Mouse (Mus musculus) intestine, postnatal 0 days (tissue): ENCODE results near the gene Gorasp2. TPM values are rescaled to one million over a fixed set of nuclear protein-coding genes. Genes with fewer than 3 reads are reported as not detected.

Source experiments
- ATAC-seq: fragments of 200-750 bp; cut with Nextera tagmentation; 2 replicates; pipeline ENCODE4 v1.8.0; 2017; ENCODE audit warnings: mild to moderate bottlenecking, moderate TSS enrichment, moderate library complexity
- H3K27ac ChIP-seq: fragments of 300-500 bp; sonication (generic); 2 replicates; pipeline ENCODE4 v1.5.1; 2014; ENCODE audit warnings: mild to moderate bottlenecking, low read depth, low read length, moderate library complexity
- H3K27me3 ChIP-seq: fragments of 300-500 bp; sonication (generic); replicated peaks from 2 replicates; pipeline ENCODE4 v1.6.1; 2014; ENCODE audit warnings: low read length, mixed read lengths; ENCODE audit not compliant: control insufficient read depth, insufficient read depth
- H3K36me3 ChIP-seq: fragments of 300-500 bp; sonication (generic); 2 replicates; pipeline ENCODE4 v1.6.1; 2014; ENCODE audit warnings: mild to moderate bottlenecking, moderate library complexity; ENCODE audit not compliant: control insufficient read depth, insufficient read depth
- H3K4me1 ChIP-seq: fragments of 300-500 bp; sonication (generic); replicated peaks from 2 replicates; pipeline ENCODE4 v1.6.1; 2014; ENCODE audit warnings: antibody characterized with exemption, low read length, mixed read lengths; ENCODE audit not compliant: control insufficient read depth, insufficient read depth
- H3K4me2 ChIP-seq: fragments of 300-500 bp; sonication (generic); replicated peaks from 2 replicates; pipeline ENCODE4 v1.6.1; 2014; ENCODE audit warnings: low read depth, mild to moderate bottlenecking, moderate library complexity
- H3K4me3 ChIP-seq: fragments of 300-500 bp; sonication (generic); 2 replicates; pipeline ENCODE4 v1.5.1; 2014; ENCODE audit warnings: low read depth, low read length
- H3K9ac ChIP-seq: fragments of 300-500 bp; sonication (generic); 2 replicates; pipeline ENCODE4 v1.6.1; 2014; ENCODE audit warnings: mild to moderate bottlenecking, low read depth, low read length
- H3K9me3 ChIP-seq: fragments of 300-500 bp; sonication (generic); 2 replicates; pipeline ENCODE4 v1.6.1; 2016; ENCODE audit warnings: mixed run types; ENCODE audit not compliant: control insufficient read depth
- CTCF ChIP-seq: sonication (generic); IDR thresholded peaks from 2 replicates; pipeline ENCODE4 v1.5.1; 2016; ENCODE audit warnings: low read depth, mild to moderate bottlenecking, control low read depth, antibody characterized with exemption, moderate library complexity
- WGBS: fragments of 180-500 bp; shearing (Covaris S2); extraction: QIAGEN DNeasy Blood & Tissue Kit; methylation state at CpG from one replicate; pipeline ENCODE4 v1.1.7; 2014; 5-methylcytosine and 5-hydroxymethylcytosine counted together
- polyA plus RNA-seq: library from polyadenylated mRNA; unstranded; fragments of >200 nt; fragmentation: Nextera tagmentation; extraction: Ambion mirVana; gene quantifications from 2 replicates; pipeline ENCODE4 v1.2.1, GENCODE M21; 2015

The Gorasp2 gene
- polyA plus RNA-seq, 1 experiment from 2014 or later = 153 TPM

DNA sequence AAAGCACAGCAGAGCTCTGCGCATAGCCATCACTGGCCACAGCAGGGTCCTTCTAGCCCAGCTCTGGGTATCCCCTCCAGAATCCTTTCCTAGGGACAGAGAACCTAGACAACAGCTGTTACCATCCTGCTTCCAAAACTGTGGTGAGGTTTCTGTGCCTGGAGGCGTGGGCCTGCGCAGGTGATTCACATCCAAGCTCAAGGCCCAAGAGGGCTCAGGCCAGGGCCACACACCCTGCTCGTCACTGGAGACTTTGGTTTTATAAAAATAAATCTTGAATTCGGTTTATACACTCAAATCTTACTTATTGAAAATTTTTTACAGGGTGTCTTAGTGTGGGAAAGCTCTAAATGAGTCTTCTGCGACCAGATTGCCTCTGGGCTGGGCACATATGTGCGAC lies 48.9 kb downstream of the Gorasp2 start:
- no peaks in the 10 kb centered on the region for H3K27me3 ChIP-seq
- no peak overlapping the region for H3K4me3 ChIP-seq
- no peak overlapping the region for H3K27ac ChIP-seq
- no peaks in the 10 kb centered on the region for H3K9me3 ChIP-seq
- TF ChIP-seq CTCF = no peak
- 98% methylated on average over 7 of the region's 7 CpGs for WGBS
- H3K9ac ChIP-seq = no peak overlapping the region
- H3K36me3 ChIP-seq = peaks cover 44% of the 10 kb centered on the region
- ATAC-seq = no peak
- no peak overlapping the region for H3K4me2 ChIP-seq
- no peaks in the 10 kb centered on the region for H3K4me1 ChIP-seq

GRCm38 (mm10) chr2:70710878-70711277 lies 49.5 kb downstream of the Gorasp2 start:
- Histone ChIP-seq H3K4me1 (no peaks in the 10 kb centered on the region), H3K36me3 (peaks cover 50% of the 10 kb centered on the region), H3K9me3 (no peaks in the 10 kb centered on the region), H3K27ac (no peak overlapping the region), H3K4me2 (no peak overlapping the region), H3K9ac (no peak overlapping the region), H3K27me3 (no peaks in the 10 kb centered on the region), H3K4me3 (no peak overlapping the region)
- 93% methylated on average over 4 of the region's 4 CpGs for WGBS
- ATAC-seq = no peak
- TF ChIP-seq CTCF = no peak

DNA sequence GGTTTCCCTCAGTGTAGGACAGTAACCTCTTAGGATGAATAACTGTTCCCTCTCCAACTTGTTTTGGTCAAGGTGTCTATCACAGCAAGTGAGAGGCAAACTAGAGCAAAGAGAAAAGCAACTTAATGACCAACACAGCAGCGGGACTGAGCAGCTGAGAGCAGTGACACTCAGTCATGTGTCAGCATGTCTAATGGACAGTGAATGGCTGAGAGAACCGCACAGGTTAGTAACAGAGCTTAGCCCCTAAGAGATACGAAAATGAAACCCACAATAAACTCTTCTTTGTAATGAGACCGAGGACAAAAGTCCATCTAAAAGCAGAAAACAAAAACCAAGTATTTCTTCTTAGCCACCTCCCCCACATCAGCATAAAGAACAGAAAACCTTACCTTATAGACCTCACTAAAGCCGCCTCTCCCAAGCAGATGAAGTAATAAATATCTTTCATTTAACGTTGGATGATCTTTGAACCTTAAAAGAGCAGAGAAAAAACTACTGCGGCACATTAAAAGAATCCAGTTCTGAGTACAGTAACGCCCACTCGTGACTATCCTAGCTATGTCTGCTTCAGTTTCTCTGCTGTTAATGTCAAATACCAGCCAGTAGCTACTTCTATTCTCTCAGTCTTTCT lies 62.4 kb downstream of the Gorasp2 start:
- peak; percentile 90 for ATAC-seq
- H3K36me3 ChIP-seq = peaks cover 36% of the 10 kb centered on the region
- no peak overlapping the region for H3K4me3 ChIP-seq
- TF ChIP-seq CTCF = no peak
- H3K4me2 ChIP-seq = peak overlapping the region; percentile 41; the same call in 1 of the 2 replicates
- 47% methylated on average over 9 of the region's 9 CpGs for WGBS
- no peaks in the 10 kb centered on the region for H3K9me3 ChIP-seq
- no peaks in the 10 kb centered on the region for H3K27me3 ChIP-seq
- no peak overlapping the region for H3K9ac ChIP-seq
- peak overlapping the region; percentile 71 for H3K27ac ChIP-seq
- no peaks in the 10 kb centered on the region for H3K4me1 ChIP-seq

DNA sequence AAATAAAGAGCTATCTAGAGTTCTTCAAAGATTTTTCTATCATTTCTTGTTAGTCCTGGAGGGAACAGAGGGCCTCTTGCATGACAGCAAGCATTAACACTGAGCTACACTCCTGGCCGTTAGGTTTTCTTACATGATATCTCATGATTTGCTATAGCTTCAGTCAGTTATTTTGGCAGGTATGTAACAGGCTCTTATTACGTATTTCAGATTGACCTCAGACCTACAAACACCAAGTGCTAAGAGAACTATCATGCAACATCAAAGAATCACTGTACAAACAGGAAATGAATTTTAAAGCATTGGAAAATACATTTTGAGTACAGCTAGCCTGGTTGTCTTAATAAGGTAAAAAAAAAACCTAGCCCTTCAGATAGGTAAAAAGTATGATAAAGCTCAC lies 65.7 kb downstream of the Gorasp2 start:
- no peaks in the 10 kb centered on the region for H3K27me3 ChIP-seq
- no peak for ATAC-seq
- no peak overlapping the region for H3K27ac ChIP-seq
- H3K9ac ChIP-seq = no peak overlapping the region
- peaks cover 25% of the 10 kb centered on the region for H3K36me3 ChIP-seq
- no peaks in the 10 kb centered on the region for H3K4me1 ChIP-seq
- no peak for TF ChIP-seq CTCF
- no peak overlapping the region for H3K4me3 ChIP-seq
- H3K9me3 ChIP-seq = no peaks in the 10 kb centered on the region
- no peak overlapping the region for H3K4me2 ChIP-seq
- WGBS = 80% methylated on average over 2 of the region's 2 CpGs

DNA sequence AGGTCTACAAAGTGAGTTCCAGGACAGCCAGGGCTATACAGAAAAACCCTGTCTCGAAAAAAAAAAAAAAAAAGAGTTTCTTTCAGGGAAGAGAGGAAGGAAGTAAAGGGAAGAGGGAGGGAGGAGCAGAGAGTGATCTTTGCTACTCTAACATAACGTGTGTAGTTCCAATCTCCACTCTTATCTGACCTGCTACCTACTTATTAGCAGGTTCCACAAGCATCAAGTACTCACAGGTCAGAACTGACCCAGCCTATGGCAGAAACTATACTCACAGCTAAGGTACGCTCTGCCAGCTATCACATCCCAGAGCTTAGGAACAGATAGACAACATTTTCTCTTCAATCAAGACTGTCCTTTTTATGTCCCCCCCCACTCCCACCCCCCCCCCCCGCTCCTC lies 74.2 kb downstream of the Gorasp2 start:
- Histone ChIP-seq H3K4me1 (no peaks in the 10 kb centered on the region), H3K4me3 (no peak overlapping the region), H3K9ac (no peak overlapping the region), H3K4me2 (no peak overlapping the region), H3K9me3 (no peaks in the 10 kb centered on the region), H3K36me3 (peaks cover 37% of the 10 kb centered on the region), H3K27me3 (no peaks in the 10 kb centered on the region), H3K27ac (no peak overlapping the region)
- peak; percentile 57; the same call in 1 of the 2 replicates for ATAC-seq
- no peak for TF ChIP-seq CTCF
- WGBS = 62% methylated on average over 4 of the region's 4 CpGs

DNA sequence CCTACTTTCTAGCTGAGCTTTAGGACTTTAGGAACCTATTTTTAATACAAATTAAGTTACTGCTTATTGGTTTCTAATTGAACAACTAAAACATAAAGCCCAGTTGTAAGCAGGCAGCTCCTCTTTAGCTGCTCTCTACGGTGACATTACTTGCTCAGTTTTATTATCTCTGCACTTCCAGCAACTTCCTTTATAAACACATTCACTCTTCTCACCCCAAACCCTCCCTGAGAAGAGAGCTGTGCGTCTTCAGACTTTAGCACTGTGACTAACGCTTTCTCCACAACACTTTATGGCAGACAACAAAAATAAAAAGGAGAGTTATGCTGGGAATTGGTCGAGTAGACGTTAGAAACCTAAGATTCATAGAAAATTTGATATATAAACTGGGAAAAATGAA lies 74.6 kb downstream of the Gorasp2 start:
- no peaks in the 10 kb centered on the region for H3K9me3 ChIP-seq
- no peak for TF ChIP-seq CTCF
- H3K4me3 ChIP-seq = no peak overlapping the region
- ATAC-seq = peak; percentile 54; the same call in 1 of the 2 replicates
- H3K4me2 ChIP-seq = no peak overlapping the region
- 51% methylated on average over 5 of the region's 5 CpGs for WGBS
- H3K4me1 ChIP-seq = no peaks in the 10 kb centered on the region
- H3K27ac ChIP-seq = no peak overlapping the region
- H3K36me3 ChIP-seq = peaks cover 41% of the 10 kb centered on the region
- no peak overlapping the region for H3K9ac ChIP-seq
- no peaks in the 10 kb centered on the region for H3K27me3 ChIP-seq
